Mouse (Mus musculus) thymus, adult 2 months (tissue): ENCODE measurements at regions not wholly inside any gene's neighbourhood (a gene's known extent, or its start where the extent isn't known, plus 50 kb on each side); places are given as distances from the start of the nearest gene placed in this dataset.

Source experiments
- CTCF ChIP-seq: fragments of 200-500 bp; IDR thresholded peaks from 2 replicates; pipeline ENCODE4 v1.5.1; 2012; ENCODE audit warnings: mild to moderate bottlenecking, control low read depth, low read length, moderate library complexity, borderline replicate concordance; ENCODE audit not compliant: control insufficient read depth, poor library complexity, insufficient read depth; ENCODE audit errors: extremely low read depth
- POLR2A ChIP-seq: fragments of 200-500 bp; IDR thresholded peaks from 2 replicates; pipeline ENCODE4 v1.6.1; 2012; ENCODE audit warnings: mild to moderate bottlenecking, low read length, control low read depth, moderate library complexity; ENCODE audit not compliant: control insufficient read depth, poor library complexity, insufficient read depth; ENCODE audit errors: extremely low read depth

GRCm38 (mm10) chr12:12432597-12432996 lies 170.7 kb downstream of the Fam49a start:
- TF ChIP-seq CTCF (no peak), POLR2A (no peak)
